Mouse (Mus musculus) heart, adult 2 months (tissue): Measurements from ENCODE around the gene Gm4707.

ENCODE experiments used
- CTCF ChIP-seq: fragments of 200-600 bp; IDR thresholded peaks from 2 replicates; pipeline ENCODE4 v1.8.1; 2022; ENCODE audit warnings: antibody characterized with exemption, mild to moderate bottlenecking, moderate library complexity
- POLR2A ChIP-seq: fragments of 200-500 bp; IDR thresholded peaks from 2 replicates; pipeline ENCODE4 v1.6.1; 2011; ENCODE audit warnings: mild to moderate bottlenecking, low read depth, low read length, control low read depth; ENCODE audit not compliant: insufficient read depth

DNA sequence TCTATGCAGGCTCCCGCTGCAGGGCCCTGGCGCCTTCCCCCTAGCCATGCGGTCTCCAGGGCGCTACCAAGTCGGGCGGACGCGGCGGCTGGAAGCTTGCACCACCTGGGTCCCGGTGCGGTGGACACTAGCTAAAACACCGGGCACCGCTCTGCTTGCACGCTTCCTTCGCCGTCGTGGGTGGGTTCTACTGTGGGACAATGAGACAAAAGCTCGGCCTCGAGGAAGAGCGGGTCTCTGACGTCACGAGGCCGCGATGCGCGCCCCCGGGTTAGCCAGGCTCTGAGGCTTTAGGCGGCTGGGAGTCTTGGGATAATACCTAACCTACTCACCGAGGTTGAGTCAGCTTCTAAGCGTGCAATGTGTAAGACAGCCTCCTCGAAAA, 16.0 kb upstream of the Gm4707 start:
- no peak for TF ChIP-seq CTCF
- TF ChIP-seq POLR2A: no peak; the same call in 1 of the 2 replicates
